Mouse (Mus musculus) ovary, postnatal 36 days (tissue): Measurements from ENCODE around the gene Gm17657.

ENCODE experiments used
- DNase-seq: peaks from one replicate; pipeline ENCODE4 v3.0.0; 2022; ENCODE audit warnings: low spot score, mixed read lengths

Gm17657 gene

DNA sequence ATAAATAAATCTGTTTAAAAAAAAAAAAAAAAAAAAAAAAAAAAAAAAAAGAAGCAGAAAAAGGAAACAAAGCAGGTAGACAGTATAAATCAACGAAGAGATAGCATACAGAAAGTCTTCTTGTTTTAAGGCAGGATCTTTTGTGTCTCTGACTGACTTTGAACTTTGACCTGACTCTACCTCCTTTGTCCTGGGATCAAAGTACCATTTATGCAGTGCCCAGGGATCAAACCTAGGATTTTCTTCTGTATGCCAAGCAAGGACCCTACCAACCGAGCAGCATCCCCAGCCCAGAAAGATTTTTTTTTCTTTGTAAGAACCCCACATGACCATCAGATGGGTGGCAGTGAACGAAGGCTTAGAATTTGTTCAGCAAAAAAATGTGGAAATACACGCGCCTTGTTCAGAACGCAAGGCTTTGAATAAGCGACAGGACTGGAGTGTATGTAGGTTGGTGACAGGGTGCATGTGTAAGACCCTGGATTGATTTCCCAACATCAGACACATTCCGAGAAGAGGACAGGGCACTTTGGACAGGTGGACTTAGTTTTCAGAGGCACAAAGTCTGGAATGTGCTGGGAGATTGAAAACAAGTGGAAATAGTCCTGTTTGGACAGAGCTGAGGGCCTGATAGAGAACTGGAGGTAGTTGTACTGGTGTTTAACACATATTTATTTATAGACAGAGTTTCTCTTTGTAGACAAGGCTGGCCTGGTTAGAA is 61.0 kb downstream of the Gm17657 start:
- DNase-seq, result no peak

DNA sequence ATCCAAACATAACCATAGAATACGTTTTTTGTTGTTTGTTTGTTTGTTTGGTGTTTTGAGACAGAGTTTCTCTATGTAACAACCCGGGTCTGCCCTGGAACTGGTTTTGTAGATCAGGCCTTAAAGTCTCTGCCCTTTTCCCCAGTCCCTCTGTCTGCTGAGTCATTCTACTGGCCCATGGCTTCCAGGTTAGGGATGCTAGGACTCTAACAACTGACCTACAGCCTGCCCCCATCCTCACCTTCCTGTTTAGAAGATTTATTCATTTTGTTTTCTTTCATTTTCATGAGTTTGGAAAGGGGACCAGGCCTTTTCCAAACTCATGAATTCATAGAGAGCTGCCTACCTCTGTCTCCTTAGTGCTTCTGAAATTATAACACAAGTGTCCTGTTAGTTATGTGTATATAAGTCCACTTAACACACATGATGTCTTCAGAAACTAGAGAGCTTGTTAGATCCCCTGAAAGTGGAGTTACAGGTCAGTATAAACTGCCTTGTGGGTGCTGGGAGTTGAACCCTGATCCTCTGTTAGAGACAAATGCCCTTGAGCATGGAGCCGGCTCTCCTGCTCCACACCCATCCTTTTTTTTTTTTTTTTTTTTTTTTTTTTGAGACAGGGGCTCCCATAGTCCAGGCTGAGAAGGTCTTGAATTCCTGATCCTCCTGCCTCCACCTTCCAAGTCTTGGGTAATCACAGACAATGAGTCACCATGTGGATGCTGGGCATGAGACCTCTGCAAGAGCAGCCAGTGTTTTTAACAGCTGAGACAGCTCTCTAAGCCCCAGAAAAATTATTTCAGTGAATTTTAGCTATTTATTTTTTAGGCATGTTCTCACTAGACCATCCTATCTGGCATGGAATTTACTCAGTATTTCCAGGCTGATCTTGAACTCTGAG is 63.9 kb downstream of the Gm17657 start:
- DNase-seq, result no peak

- DNase-seq, result no peak
Measured at GRCm38 (mm10) chr17:29484431-29484830, 65.0 kb downstream of the Gm17657 start.

DNA sequence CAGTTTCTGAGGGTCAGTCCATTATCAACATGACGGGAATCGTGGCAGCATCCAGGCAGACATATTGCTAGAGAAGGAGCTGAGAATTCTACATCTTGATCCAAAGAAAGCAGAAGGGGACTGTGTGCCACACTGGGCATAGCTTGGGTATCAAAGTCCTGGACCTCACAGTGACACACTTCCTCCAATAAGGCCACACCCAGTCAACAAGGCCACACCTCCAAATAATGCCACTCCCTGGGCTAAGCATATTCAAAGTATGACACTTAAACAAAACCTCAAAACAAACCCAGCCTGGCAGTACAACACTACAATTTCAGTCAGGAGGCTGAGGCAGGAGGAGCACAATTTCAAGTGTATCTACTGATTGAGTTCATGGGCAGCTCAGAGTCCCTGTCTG is 66.2 kb downstream of the Gm17657 start:
- no peak for DNase-seq

- DNase-seq, result no peak
Measured at GRCm38 (mm10) chr17:29482632-29483031, 66.8 kb downstream of the Gm17657 start.

DNA sequence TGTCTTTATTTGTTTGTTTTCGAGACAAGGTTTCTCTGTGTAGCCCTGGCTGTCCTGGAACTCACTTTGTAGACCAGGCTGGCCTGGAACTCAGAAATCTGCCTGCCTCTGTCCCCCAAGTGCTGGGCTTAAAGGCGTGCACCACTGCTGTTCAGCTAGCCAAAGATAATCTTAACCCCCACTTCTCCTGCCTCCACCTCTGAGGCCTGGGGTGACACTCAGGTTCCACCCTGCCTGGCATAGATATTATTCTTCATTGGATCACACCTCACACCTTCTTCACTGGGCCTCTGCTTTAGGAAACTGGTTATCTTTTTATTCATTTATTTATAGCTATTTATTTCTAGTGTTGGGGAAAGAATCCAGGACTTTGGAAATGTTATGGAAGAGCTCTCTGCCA is 69.2 kb downstream of the Gm17657 start:
- no peak for DNase-seq

DNA sequence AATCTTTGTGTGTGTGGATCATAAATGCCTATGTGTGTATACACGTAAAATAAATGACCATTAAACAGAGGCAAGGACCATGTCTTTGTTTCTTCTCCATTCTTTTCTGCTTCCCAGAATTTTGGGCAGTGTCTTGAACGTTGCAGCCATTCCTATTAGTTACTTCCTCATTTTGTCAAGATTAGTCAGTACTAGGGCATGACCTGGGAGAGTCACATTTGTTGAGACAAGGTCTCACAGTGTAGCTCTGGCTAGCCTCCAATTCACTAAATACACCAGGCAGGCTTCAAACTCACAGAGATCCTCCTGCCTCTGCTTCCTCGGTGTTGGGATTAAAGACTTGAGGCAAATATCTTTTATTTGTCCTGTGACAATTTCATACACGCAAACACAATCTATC is 71.2 kb downstream of the Gm17657 start:
- DNase-seq, result no peak

- no peak for DNase-seq
Measured at GRCm38 (mm10) chr17:29477357-29477756, 72.1 kb downstream of the Gm17657 start.

DNA sequence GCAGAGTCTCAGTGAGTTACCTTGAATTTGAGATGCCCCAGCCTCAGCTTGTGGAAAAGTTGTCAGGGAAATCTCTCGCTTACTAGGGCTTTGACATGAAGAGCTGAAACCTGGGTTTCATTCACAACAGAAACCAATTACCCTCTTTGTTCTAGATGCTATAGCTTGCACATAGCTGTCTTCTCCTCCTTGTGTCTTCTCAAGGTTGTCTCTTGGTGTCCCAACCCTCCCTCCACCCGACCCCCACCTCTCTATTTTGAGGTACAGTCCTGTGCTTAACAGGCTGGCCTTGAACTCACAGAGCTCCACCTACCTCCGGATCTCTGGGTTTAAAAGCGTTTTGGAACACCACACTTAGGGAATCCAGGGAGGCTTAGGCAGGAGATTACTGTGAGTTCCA is 73.0 kb downstream of the Gm17657 start:
- DNase-seq, result no peak

GRCm38 (mm10) chr17:29475142-29475541 is 74.3 kb downstream of the Gm17657 start:
- DNase-seq, result no peak

GRCm38 (mm10) chr17:29474036-29474435 is 75.4 kb downstream of the Gm17657 start:
- no peak for DNase-seq

- no peak for DNase-seq
Measured at GRCm38 (mm10) chr17:29473466-29473865, 76.0 kb downstream of the Gm17657 start.
